Mouse (Mus musculus) CH12.LX (cell line): ENCODE measurements around the gene Ift27. TPM values are rescaled to one million over a fixed set of nuclear protein-coding genes. Genes with fewer than 3 reads are reported as not detected.

Experiments
- DNase-seq: peaks from one replicate; pipeline ENCODE4 v3.0.0-alpha.2; 2013; ENCODE audit errors: extremely low read depth
- H3K27ac ChIP-seq: 2 replicates; pipeline ENCODE4 v1.5.1; 2012; ENCODE audit warnings: low read depth, mild to moderate bottlenecking, control low read depth, moderate library complexity; ENCODE audit not compliant: insufficient read depth
- H3K27me3 ChIP-seq: replicated peaks from 2 replicates; pipeline ENCODE3; 2012; ENCODE audit warnings: inconsistent platforms
- H3K36me3 ChIP-seq, 2 experiments: replicated peaks in 1 of 2; 2 replicates each; pipeline versions ENCODE3 to v1.6.1; 2012; ENCODE audit warnings: inconsistent platforms in 1 of 2, low read length in 1 of 2, mild to moderate bottlenecking in 1 of 2, mixed read lengths in 1 of 2, moderate library complexity in 1 of 2; ENCODE audit not compliant: control insufficient read depth in 1 of 2, insufficient read depth in 1 of 2
- H3K4me1 ChIP-seq, 2 experiments: 2 replicates each; pipeline ENCODE4 v1.6.1; 2012; ENCODE audit warnings: inconsistent platforms in 1 of 2, moderate library complexity in 1 of 2; ENCODE audit not compliant: insufficient read depth in 2 of 2, control insufficient read depth in 1 of 2
- H3K4me2 ChIP-seq: 2 replicates; pipeline ENCODE4 v1.6.1; 2012; ENCODE audit warnings: low read depth, mild to moderate bottlenecking, control low read depth; ENCODE audit not compliant: poor library complexity, insufficient read depth, severe bottlenecking
- H3K4me3 ChIP-seq, 3 experiments: fragments of 150-350 bp in 1 of 3; sonication (generic) in 1 of 3; replicated peaks in 1 of 3; 2 replicates each; pipeline versions ENCODE3 to v1.5.1; 2011 to 2012; ENCODE audit warnings: low read depth in 2 of 3, low read length in 2 of 3, mild to moderate bottlenecking in 2 of 3, moderate library complexity in 2 of 3, control low read depth in 1 of 3, improper control_type of control experiment in 1 of 3, inconsistent platforms in 1 of 3, mixed read lengths in 1 of 3; ENCODE audit not compliant: poor library complexity in 1 of 3
- H3K79me2 ChIP-seq: replicated peaks from 2 replicates; pipeline ENCODE4 v1.6.1; 2012; ENCODE audit warnings: mild to moderate bottlenecking, moderate library complexity; ENCODE audit not compliant: control insufficient read depth, poor library complexity, insufficient read depth, severe bottlenecking; ENCODE audit errors: extremely low read depth
- H3K9ac ChIP-seq: 2 replicates; pipeline ENCODE4 v1.6.1; 2012; ENCODE audit warnings: low read depth, mild to moderate bottlenecking, control low read depth, moderate library complexity; ENCODE audit not compliant: insufficient read depth
- H3K9me3 ChIP-seq: replicated peaks from 2 replicates; pipeline ENCODE3; 2012; ENCODE audit warnings: low read length, inconsistent platforms, mixed read lengths
- BHLHE40 ChIP-seq: IDR thresholded peaks from 2 replicates; pipeline ENCODE4 v1.6.1; 2011; ENCODE audit warnings: mild to moderate bottlenecking, low read depth, low read length, improper control_type of control experiment
- CHD1 ChIP-seq: IDR thresholded peaks from 2 replicates; pipeline ENCODE4 v1.6.1; 2012; ENCODE audit warnings: low read depth, low read length, improper control_type of control experiment, inconsistent platforms
- CHD2 ChIP-seq: IDR thresholded peaks from 2 replicates; pipeline ENCODE4 v1.6.1; 2011; ENCODE audit warnings: low read length, improper control_type of control experiment
- CTCF ChIP-seq, 2 experiments: IDR thresholded peaks in 1 of 2; conservative IDR thresholded peaks in 1 of 2; 2 replicates each; pipeline ENCODE4 v1.5.1; 2011 to 2012; ENCODE audit warnings: low read depth in 2 of 2, low read length in 2 of 2, improper control_type of control experiment in 1 of 2, inconsistent platforms in 1 of 2, mild to moderate bottlenecking in 1 of 2, moderate library complexity in 1 of 2
- E2F4 ChIP-seq: IDR thresholded peaks from 2 replicates; pipeline ENCODE4 v1.6.1; 2011; ENCODE audit warnings: low read depth, low read length, improper control_type of control experiment; ENCODE audit not compliant: insufficient replicate concordance
- ELF1 ChIP-seq: IDR thresholded peaks from 2 replicates; pipeline ENCODE4 v1.6.1; 2014; ENCODE audit warnings: low read depth, mild to moderate bottlenecking, inconsistent platforms, low read length, improper control_type of control experiment
- ETS1 ChIP-seq: conservative IDR thresholded peaks from 2 replicates; pipeline ENCODE4 v1.6.1; 2012; ENCODE audit warnings: low read depth, mild to moderate bottlenecking, inconsistent platforms, low read length, improper control_type of control experiment, moderate library complexity
- HCFC1 ChIP-seq: IDR thresholded peaks from 2 replicates; pipeline ENCODE4 v1.6.1; 2012; ENCODE audit warnings: low read depth, mild to moderate bottlenecking, inconsistent platforms, low read length, improper control_type of control experiment
- IRF4 ChIP-seq: IDR thresholded peaks from 2 replicates; pipeline ENCODE4 v1.6.1; 2014; ENCODE audit warnings: low read depth, mild to moderate bottlenecking, inconsistent platforms, low read length, improper control_type of control experiment
- KAT2A ChIP-seq: IDR thresholded peaks from 2 replicates; pipeline ENCODE4 v1.6.1; 2012; ENCODE audit warnings: low read length, improper control_type of control experiment, inconsistent platforms; ENCODE audit not compliant: insufficient replicate concordance
- MAFK ChIP-seq: IDR thresholded peaks from 2 replicates; pipeline ENCODE4 v1.6.1; 2011; ENCODE audit warnings: low read length, improper control_type of control experiment; ENCODE audit not compliant: insufficient replicate concordance
- MAX ChIP-seq: IDR thresholded peaks from 2 replicates; pipeline ENCODE4 v1.6.1; 2011; ENCODE audit warnings: low read length, improper control_type of control experiment
- MEF2A ChIP-seq: IDR thresholded peaks from 2 replicates; pipeline ENCODE4 v1.6.1; 2014; ENCODE audit warnings: low read depth, mild to moderate bottlenecking, inconsistent platforms, low read length, improper control_type of control experiment, borderline replicate concordance
- NELFE ChIP-seq: IDR thresholded peaks from 2 replicates; pipeline ENCODE4 v1.6.1; 2011; ENCODE audit warnings: low read depth, low read length, improper control_type of control experiment
- PAX5 ChIP-seq: IDR thresholded peaks from 2 replicates; pipeline ENCODE4 v1.6.1; 2012; ENCODE audit warnings: low read length, inconsistent platforms, mixed read lengths
- POLR2AphosphoS2 ChIP-seq: IDR thresholded peaks from 2 replicates; pipeline ENCODE4 v1.6.1; 2011; ENCODE audit warnings: low read depth, low read length, improper control_type of control experiment
- SIN3A ChIP-seq: IDR thresholded peaks from 2 replicates; pipeline ENCODE4 v1.6.1; 2012; ENCODE audit warnings: low read length, improper control_type of control experiment, inconsistent platforms
- SMC3 ChIP-seq: IDR thresholded peaks from 2 replicates; pipeline ENCODE4 v1.6.1; 2011; ENCODE audit warnings: low read depth, low read length, improper control_type of control experiment
- TCF12 ChIP-seq: IDR thresholded peaks from 2 replicates; pipeline ENCODE4 v1.6.1; 2014; ENCODE audit warnings: low read depth, mild to moderate bottlenecking, inconsistent platforms, low read length, improper control_type of control experiment
- USF1 ChIP-seq: IDR thresholded peaks from 2 replicates; pipeline ENCODE4 v1.6.1; 2014; ENCODE audit warnings: low read depth, mild to moderate bottlenecking, inconsistent platforms, low read length, improper control_type of control experiment
- ZC3H11A ChIP-seq: IDR thresholded peaks from 2 replicates; pipeline ENCODE4 v1.6.1; 2012; ENCODE audit warnings: low read depth, mild to moderate bottlenecking, inconsistent platforms, low read length, improper control_type of control experiment
- ZKSCAN1 ChIP-seq: IDR thresholded peaks from 2 replicates; pipeline ENCODE4 v1.6.1; 2012; ENCODE audit warnings: low read depth, inconsistent platforms, low read length, improper control_type of control experiment, borderline replicate concordance
- ZMIZ1 ChIP-seq: IDR thresholded peaks from 2 replicates; pipeline ENCODE4 v1.6.1; 2012; ENCODE audit warnings: low read depth, mild to moderate bottlenecking, inconsistent platforms, low read length, improper control_type of control experiment
- dilution Hi-C: fragments of 300-500 bp; cut with MboI; formaldehyde crosslinking; loops from 2 replicates; pipeline ENCODE4 v1.14.3; 2020; ENCODE audit warnings: low sequenced_read_pairs; ENCODE audit not compliant: extremely low pct_unique_long_range_greater_than_20kb, extremely low pct_ligation_motif_present
- in situ Hi-C: fragments of 300-500 bp; cut with MboI; formaldehyde crosslinking; loops from 3 replicates; pipeline ENCODE4 v1.14.3; 2019; ENCODE audit warnings: low sequenced_read_pairs, low pct_ligation_motif_present, low pct_unique_long_range_greater_than_20kb, mixed read lengths
- polyA plus RNA-seq: library from polyadenylated mRNA; unstranded; fragments of >175 nt; gene quantifications from 2 replicates; pipeline ENCODE4 v1.2.1, GENCODE M21; 2012; ENCODE audit warnings: low read depth; ENCODE audit not compliant: insufficient read length
- total RNA-seq, 2 experiments: library from RNA; depleted of rRNA; stranded (reverse); fragments of 300-350 nt in 1 of 2; fragments of >200 nt in 1 of 2; gene quantifications; 2 replicates each; pipeline ENCODE4 v1.2.3; 2012 to 2014

The Ift27 gene
- total and polyA plus RNA-seq, 3 experiments: 67.1 to 82.1 (median 72.1) TPM

DNA sequence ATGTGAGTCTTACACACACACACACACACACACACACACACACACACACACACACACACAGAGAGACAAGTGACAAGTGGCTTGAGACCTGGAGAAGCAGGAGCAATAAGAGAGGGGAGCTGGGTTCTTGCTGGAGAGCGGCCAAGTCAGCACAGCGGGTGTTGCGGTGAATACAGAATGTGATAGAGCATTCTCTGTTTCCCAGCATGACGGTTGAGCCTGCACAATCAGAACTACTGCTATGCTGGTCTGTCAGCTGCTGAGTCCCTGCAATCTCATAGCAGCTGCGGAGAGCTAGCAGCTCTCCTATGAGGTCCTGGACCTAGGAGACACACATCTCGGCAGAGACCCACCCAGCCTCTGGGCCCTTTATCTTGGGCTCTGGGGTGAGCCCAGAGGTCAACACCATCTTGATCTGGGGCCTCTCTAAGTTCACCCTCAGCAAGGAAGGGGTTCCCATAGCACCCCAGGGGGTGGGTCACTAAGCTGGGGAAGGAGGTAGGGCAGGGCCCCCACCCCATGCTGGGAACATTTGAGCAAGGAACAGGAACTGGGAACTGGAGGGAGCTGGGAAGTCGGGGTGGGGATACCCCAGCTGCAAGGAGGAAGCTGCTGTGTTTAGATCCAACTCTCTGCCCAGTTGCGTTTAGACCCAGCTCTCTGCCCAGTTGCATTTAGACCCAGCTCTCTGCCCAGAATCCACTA is 7.9 kb upstream of the Ift27 start:
- DNase-seq: no peak
- H3K79me2 ChIP-seq: no peaks in the 10 kb centered on the region
- H3K4me2 ChIP-seq: no peak overlapping the region
- H3K9ac ChIP-seq: no peak overlapping the region
- dilution Hi-C loops (no loop called here), in situ Hi-C loops (loop anchor here (5.0 to 25.0 kb wide), 4 partner anchors 65 to 355 kb away; partner anchors contain the start of genes C1qtnf6 and Sstr3)
- H3K27me3 ChIP-seq: no peaks in the 10 kb centered on the region
- no peaks in the 10 kb centered on the region for H3K9me3 ChIP-seq
- H3K4me1 ChIP-seq: peaks cover 35 to 62% of the 10 kb centered on the region in 2 experiments
- H3K36me3 ChIP-seq: no peaks in the 10 kb centered on the region
- TF ChIP-seq ZC3H11A (no peak), E2F4 (no peak), ZKSCAN1 (no peak), ELF1 (no peak), CTCF (conservative IDR thresholded peaks at IDR 0.05 in 1 of 2, IDR thresholded peaks at IDR 0.05 in 1 of 2; ENCODE audit: low read depth in 2 of 2, low read length in 2 of 2) (no peak), MEF2A (no peak), MAX (no peak), HCFC1 (no peak), POLR2AphosphoS2 (no peak)
- no peak overlapping the region for H3K27ac ChIP-seq
- no peak overlapping the region for H3K4me3 ChIP-seq

DNA sequence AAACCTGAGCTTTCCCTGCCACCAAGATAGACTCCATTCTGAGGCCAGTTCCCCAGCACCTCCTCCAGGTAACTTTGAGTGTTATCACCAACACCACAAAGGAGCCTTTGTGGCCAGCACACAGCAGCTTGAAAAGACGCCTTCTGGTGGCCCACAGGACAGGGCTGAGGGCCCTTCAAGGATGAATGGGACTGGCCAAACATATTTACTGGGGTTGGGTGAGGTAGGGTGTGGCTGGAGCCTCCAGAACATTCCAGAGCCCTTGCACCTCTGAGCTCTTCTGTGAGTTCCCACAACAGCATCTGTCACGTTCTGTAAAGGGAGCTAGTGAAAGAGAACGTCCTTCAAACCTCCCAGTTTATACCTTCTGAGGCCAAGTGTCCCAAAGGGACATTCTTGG is 5.9 kb upstream of the Ift27 start:
- no peak overlapping the region for H3K4me2 ChIP-seq
- TF ChIP-seq PAX5: no peak
- dilution Hi-C loops: no loop called here
- DNase-seq: no peak
- no peaks in the 10 kb centered on the region for H3K36me3 ChIP-seq
- in situ Hi-C loops: loop anchor here (5.0 to 25.0 kb wide), 4 partner anchors 68 to 358 kb away; partner anchors contain the start of genes C1qtnf6 and Sstr3
- H3K4me1 ChIP-seq: peaks cover 32 to 64% of the 10 kb centered on the region in 2 experiments
- H3K9me3 ChIP-seq: no peaks in the 10 kb centered on the region
- no peak overlapping the region for H3K9ac ChIP-seq
- no peaks in the 10 kb centered on the region for H3K27me3 ChIP-seq
- H3K27ac ChIP-seq: no peak overlapping the region
- H3K79me2 ChIP-seq: no peaks in the 10 kb centered on the region
- no peak overlapping the region for H3K4me3 ChIP-seq

DNA sequence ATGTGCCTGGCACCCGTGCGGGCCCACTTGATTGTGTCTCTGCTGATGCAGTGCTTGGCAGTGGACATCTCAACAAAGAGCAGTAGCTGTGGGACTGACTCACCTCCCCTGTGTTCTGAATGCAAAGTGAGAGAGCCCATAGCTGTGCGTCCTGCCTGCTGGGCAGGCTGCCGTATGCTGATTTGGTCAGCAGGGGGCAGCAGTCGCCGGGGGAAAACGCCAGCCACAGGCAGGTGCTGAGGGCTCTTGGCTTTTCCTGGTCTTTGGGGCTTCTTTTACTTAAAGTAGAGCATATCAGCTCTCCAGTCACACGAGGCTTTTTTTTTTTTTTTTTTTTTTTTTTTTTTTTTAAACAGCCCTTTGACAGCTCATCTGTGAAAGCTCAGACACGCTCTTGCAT is 4.5 kb upstream of the Ift27 start:
- Histone ChIP-seq H3K27me3 (no peaks in the 10 kb centered on the region), H3K4me2 (peak overlapping the region; percentile 41; the same call in 1 of the 2 replicates), H3K9ac (no peak overlapping the region), H3K9me3 (no peaks in the 10 kb centered on the region), H3K4me1 (peaks cover 27 to 55% of the 10 kb centered on the region in 2 experiments), H3K27ac (peak overlapping the region; percentile 90), H3K79me2 (no peaks in the 10 kb centered on the region; the same call in 1 of the 2 replicates), H3K36me3 (no peaks in the 10 kb centered on the region), H3K4me3 (no peak overlapping the region)
- in situ Hi-C loops (loop anchor here (25.0 kb wide), 1 partner anchor 359 kb away; the partner anchor contains the start of genes C1qtnf6 and Sstr3), dilution Hi-C loops (no loop called here)
- peak; percentile 81 for DNase-seq
- TF ChIP-seq ZMIZ1 (no peak; the same call in 1 of the 2 replicates), CHD2 (no peak), E2F4 (no peak), ETS1 (peak; percentile 36; the same call in 1 of the 2 replicates), BHLHE40 (peak; percentile 71), TCF12 (peak; percentile 77; the same call in 1 of the 2 replicates), NELFE (peak; percentile 57), KAT2A (0 out of 2 replicates have a peak, but pooled peaks have one; percentile 31), MEF2A (0 out of 2 replicates have a peak, but pooled peaks have one; percentile 48), POLR2AphosphoS2 (no peak), ZKSCAN1 (no peak), IRF4 (peak; percentile 47; the same call in 1 of the 2 replicates), SIN3A (peak; percentile 77; the same call in 1 of the 2 replicates), USF1 (no peak), ELF1 (peak; percentile 60), MAFK (0 out of 2 replicates have a peak, but pooled peaks have one; percentile 15), MAX (peak; percentile 50; the same call in 1 of the 2 replicates), CHD1 (peak; percentile 80; the same call in 1 of the 2 replicates), SMC3 (peak; percentile 87)
